Mouse (Mus musculus) cortical plate, adult 2 months (tissue): ENCODE data around the gene Ttc26.

ENCODE experiments used
- CTCF ChIP-seq: fragments of 200-500 bp; IDR thresholded peaks from 2 replicates; pipeline ENCODE4 v1.5.1; 2011; ENCODE audit warnings: mild to moderate bottlenecking, control low read depth, low read length; ENCODE audit not compliant: insufficient read depth; ENCODE audit errors: extremely low read depth
- POLR2A ChIP-seq: fragments of 200-500 bp; IDR thresholded peaks from 2 replicates; pipeline ENCODE4 v1.6.1; 2011; ENCODE audit warnings: mild to moderate bottlenecking, low read length, control low read depth; ENCODE audit not compliant: insufficient read depth; ENCODE audit errors: extremely low read depth

- TF ChIP-seq CTCF: no peak
- no peak for TF ChIP-seq POLR2A
Observed at GRCm38 (mm10) chr6:38458075-38458474, 76.8 kb downstream of the Ttc26 start.
